ENCODE assay signal across 43 mouse cellular contexts in genomic region chrX:37210941-37211340, GRCm38 (mm10). TPM values are rescaled to one million over a fixed set of nuclear protein-coding genes. Genes with fewer than 3 reads are reported as not detected.
"Had no signal": no experiment of that assay in that cellular context is flagged by ENCODE, and none has a peak within 500 bp of the region (broad histone marks: within the 10 kb centered on the region; RNA-seq: fewer than 3 reads in every experiment).

Gm9 (minus strand) TSS chrX:37211041.

- H3K4me1 ChIP-seq: heart, embryonic 12.5 days; heart, embryonic 13.5 days; heart, embryonic 15.5 days; hindbrain, embryonic 10.5 days; hindbrain, embryonic 12.5 days; hindbrain, embryonic 13.5 days; hindbrain, embryonic 15.5 days; intestine, embryonic 15.5 days; kidney, embryonic 15.5 days had no signal

- H3K27me3 ChIP-seq: heart, embryonic 12.5 days; heart, embryonic 13.5 days; heart, embryonic 15.5 days; hindbrain, embryonic 12.5 days; hindbrain, embryonic 13.5 days; hindbrain, embryonic 15.5 days; intestine, embryonic 15.5 days; kidney, embryonic 15.5 days had no signal

- H3K9ac ChIP-seq: heart, embryonic 12.5 days; heart, embryonic 13.5 days; heart, embryonic 15.5 days; hindbrain, embryonic 12.5 days; hindbrain, embryonic 13.5 days; hindbrain, embryonic 14.5 days; hindbrain, embryonic 15.5 days; intestine, embryonic 15.5 days; kidney, embryonic 15.5 days had no signal

- H3K4me3 ChIP-seq: heart, embryonic 12.5 days; heart, embryonic 13.5 days; heart, embryonic 15.5 days; hindbrain, embryonic 10.5 days; hindbrain, embryonic 12.5 days; hindbrain, embryonic 13.5 days; hindbrain, embryonic 15.5 days; intestine, embryonic 15.5 days; kidney, embryonic 15.5 days; layer of hippocampus, adult 2 months; left cerebral cortex, adult 2 months had no signal

- DNase-seq: heart, postnatal 10 days; heart, postnatal 14 days; heart, postnatal 36 days; heart, postnatal 4 days; kidney, adult 11 months; kidney, adult 18-20 months; kidney, adult 2 months; kidney, adult 8-10 months; kidney, adult 9 months; kidney, postnatal 10 days; kidney, postnatal 14 days; kidney, postnatal 25 days; kidney, postnatal 36 days; kidney, postnatal 4 days; layer of hippocampus, adult 9-11 months; layer of hippocampus, postnatal 36 days had no signal

- ATAC-seq: hindbrain, embryonic 16.5 days; hindbrain, postnatal 0 days; inflammation-experienced regulatory T-cells, adult 6 months; intestine, embryonic 15.5 days; intestine, embryonic 16.5 days; intestine, postnatal 0 days had no signal

- H3K4me2 ChIP-seq: heart, embryonic 11.5 days; heart, embryonic 12.5 days; heart, embryonic 13.5 days; heart, embryonic 15.5 days; hindbrain, embryonic 12.5 days; hindbrain, embryonic 13.5 days; hindbrain, embryonic 14.5 days; hindbrain, embryonic 15.5 days; intestine, embryonic 15.5 days; kidney, embryonic 15.5 days had no signal

- H3K36me3 ChIP-seq: heart, embryonic 12.5 days; heart, embryonic 13.5 days; heart, embryonic 15.5 days; hindbrain, embryonic 10.5 days; hindbrain, embryonic 12.5 days; hindbrain, embryonic 13.5 days; hindbrain, embryonic 15.5 days; intestine, embryonic 15.5 days; kidney, embryonic 15.5 days had no signal

- H3K27ac ChIP-seq: heart, embryonic 13.5 days; heart, embryonic 15.5 days; hindbrain, embryonic 10.5 days; hindbrain, embryonic 12.5 days; hindbrain, embryonic 13.5 days; hindbrain, embryonic 14.5 days; hindbrain, embryonic 15.5 days; hindbrain, postnatal 0 days; intestine, embryonic 15.5 days; kidney, embryonic 15.5 days; kidney, postnatal 0 days; layer of hippocampus, adult 2 months; left cerebral cortex, adult 2 months had no signal

- H3K9me3 ChIP-seq: heart, embryonic 12.5 days; heart, embryonic 13.5 days; heart, embryonic 15.5 days; hindbrain, embryonic 10.5 days; hindbrain, embryonic 12.5 days; hindbrain, embryonic 13.5 days; hindbrain, embryonic 15.5 days; intestine, embryonic 15.5 days; kidney, embryonic 15.5 days had no signal

RNA-seq across cellular contexts. Expression of gene Gm9, which starts in this region (rescaled TPM):
- polyA plus RNA-seq: heart, embryonic 11.5 days; heart, embryonic 12.5 days; heart, embryonic 13.5 days; heart, embryonic 14.5 days; heart, embryonic 15.5 days; heart, embryonic 16.5 days; heart, postnatal 0 days; hindbrain, embryonic 10.5 days; hindbrain, embryonic 11.5 days; hindbrain, embryonic 12.5 days; hindbrain, embryonic 13.5 days; hindbrain, embryonic 14.5 days; hindbrain, embryonic 15.5 days; hindbrain, embryonic 16.5 days; hindbrain, postnatal 0 days; inflammation-experienced regulatory T-cells, adult 6 months; intestine, embryonic 14.5 days; intestine, embryonic 15.5 days; intestine, embryonic 16.5 days; intestine, postnatal 0 days; kidney, adult 2 months; kidney, embryonic 14.5 days; kidney, embryonic 15.5 days; kidney, embryonic 16.5 days; kidney, postnatal 0 days; large intestine, adult 2 months had no signal
